Comparison of ENCODE assay signal across 14 mouse cellular contexts in the genomic region with DNA sequence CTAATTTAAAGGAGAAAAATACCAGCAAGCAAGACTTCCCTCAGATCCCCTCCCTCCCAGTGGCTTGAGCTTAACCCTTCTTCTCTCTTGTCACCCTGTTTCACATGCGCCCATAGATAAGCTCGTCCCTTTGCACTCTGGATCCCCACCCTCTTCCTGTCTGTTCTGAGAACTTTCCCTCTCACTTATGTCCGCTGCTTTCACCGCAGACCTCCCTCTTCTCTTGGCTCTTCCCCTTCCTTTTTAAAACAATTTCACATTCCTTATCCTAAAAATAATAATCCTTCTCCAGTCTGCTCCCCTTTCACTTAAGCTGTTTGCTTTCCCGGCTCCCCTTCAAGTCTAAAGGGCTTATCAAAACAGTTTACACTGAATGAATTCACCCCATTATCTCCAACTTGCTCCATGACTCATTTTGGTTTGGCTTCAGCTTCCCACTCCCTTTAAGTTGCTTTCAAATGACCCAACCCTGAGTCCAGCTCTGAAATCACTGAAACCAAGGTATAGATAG.
A peak's percentile ranks its signal among the peaks of the same experiment; 100 is the strongest.
DNase-seq lines count a peak whose midpoint lies in the region; ATAC-seq lines count a peak whose summit lies in the region.
"Had no signal": no experiment of that assay in that cellular context is flagged by ENCODE, and none has a peak within 500 bp of the region (broad histone marks: within the 10 kb centered on the region; RNA-seq: fewer than 3 reads in every experiment).

No protein-coding gene starts in this region.

- ATAC-seq in kidney, embryonic 15.5 days (replicated peaks; ENCODE audit: low FRiP score): peak; percentile 81
- peak; percentile 74 for ATAC-seq in heart, embryonic 15.5 days (replicated peaks; ENCODE audit: insufficient number of reproducible peaks, insufficient read depth, low FRiP score, low read depth)
- ATAC-seq in megakaryocyte progenitor cell, adult 5-6 weeks (replicated peaks; ENCODE audit: poor library complexity): peak; percentile 87

- H3K36me3 ChIP-seq in kidney, embryonic 15.5 days: no peaks in the 10 kb centered on the region
- no peaks in the 10 kb centered on the region for H3K36me3 ChIP-seq in heart, embryonic 15.5 days
- H3K36me3 ChIP-seq: forebrain, embryonic 12.5 days had no signal

- peak overlapping the region; percentile 38 for H3K27ac ChIP-seq in kidney, embryonic 15.5 days
- 0 out of 2 replicates have a peak overlapping the region, but pooled peaks have one; percentile 29 for H3K27ac ChIP-seq in brown adipose tissue, adult 24 weeks (replicated peaks; ENCODE audit: low read depth, low read length)
- peak overlapping the region; percentile 58 for H3K27ac ChIP-seq in heart, embryonic 15.5 days
- H3K27ac ChIP-seq: forebrain, embryonic 12.5 days; macrophage had no signal

- 45% methylated on average over 5 of the region's 5 CpGs for WGBS in kidney, embryonic 15.5 days
- WGBS in heart, embryonic 15.5 days: 7% methylated on average over 5 of the region's 5 CpGs

- H3K9ac ChIP-seq in kidney, embryonic 15.5 days: no peak overlapping the region
- H3K9ac ChIP-seq in heart, embryonic 15.5 days: no peak overlapping the region
- H3K9ac ChIP-seq: forebrain, embryonic 12.5 days had no signal

- H3K4me3 ChIP-seq in kidney, embryonic 15.5 days (replicated peaks): no peak overlapping the region
- H3K4me3 ChIP-seq in brown adipose tissue, adult 24 weeks (ENCODE audit: insufficient read depth, low read depth, low read length): no peak overlapping the region
- H3K4me3 ChIP-seq in heart, embryonic 15.5 days: no peak overlapping the region
- H3K4me3 ChIP-seq: forebrain, embryonic 12.5 days had no signal

- H3K4me2 ChIP-seq in kidney, embryonic 15.5 days: 0 out of 2 replicates have a peak overlapping the region, but pooled peaks have one; percentile 0
- H3K4me2 ChIP-seq in heart, embryonic 15.5 days: peak overlapping the region; percentile 19; the same call in 1 of the 2 replicates
- H3K4me2 ChIP-seq: forebrain, embryonic 12.5 days had no signal

- DNase-seq in kidney, postnatal 10 days: no peak
- no peak for DNase-seq in spleen, postnatal 10 days (ENCODE audit: low spot score in 2 of 2)
- no peak for DNase-seq in urinary bladder, adult 2 months (ENCODE audit: low spot score)
- DNase-seq in cerebellum, adult 9-11 months: no peak
- DNase-seq: adrenal gland, adult 8-10 months; cerebellum, adult 8-10 months; right cerebral cortex, postnatal 25 days; thymus, postnatal 25 days had no signal

- 0 out of 2 replicates have a peak, but pooled peaks cover 17% of the 10 kb centered on the region for H3K4me1 ChIP-seq in kidney, embryonic 15.5 days
- H3K4me1 ChIP-seq in brown adipose tissue, adult 24 weeks (ENCODE audit: control insufficient read depth, insufficient read depth, insufficient read length, low read length): peaks cover 3% of the 10 kb centered on the region; the same call in 1 of the 2 replicates
- peaks cover 32% of the 10 kb centered on the region for H3K4me1 ChIP-seq in heart, embryonic 15.5 days (replicated peaks)
- H3K4me1 ChIP-seq: forebrain, embryonic 12.5 days had no signal

- H3K9me3 ChIP-seq in kidney, embryonic 15.5 days (replicated peaks): no peaks in the 10 kb centered on the region
- no peaks in the 10 kb centered on the region for H3K9me3 ChIP-seq in heart, embryonic 15.5 days (replicated peaks)
- H3K9me3 ChIP-seq: forebrain, embryonic 12.5 days had no signal

- no peaks in the 10 kb centered on the region for H3K27me3 ChIP-seq in kidney, embryonic 15.5 days
- no peaks in the 10 kb centered on the region for H3K27me3 ChIP-seq in heart, embryonic 15.5 days
- H3K27me3 ChIP-seq: forebrain, embryonic 12.5 days had no signal
